Mouse (Mus musculus) stomach, embryonic 16.5 days (tissue): ENCODE results near the gene Jazf1. TPM values are rescaled to one million over a fixed set of nuclear protein-coding genes. Genes with fewer than 3 reads are reported as not detected.

Experiments used
- ATAC-seq: fragments of 200-750 bp; cut with Nextera tagmentation; 2 replicates; pipeline ENCODE4 v1.8.0; 2017; ENCODE audit warnings: moderate number of reproducible peaks, moderate TSS enrichment; ENCODE audit not compliant: insufficient read depth, low FRiP score
- H3K27ac ChIP-seq: fragments of 300-500 bp; sonication (generic); 2 replicates; pipeline ENCODE4 v1.5.1; 2014; ENCODE audit warnings: low read length
- H3K27me3 ChIP-seq: fragments of 300-500 bp; sonication (generic); 2 replicates; pipeline ENCODE4 v1.6.1; 2014; ENCODE audit warnings: low read length, control low read depth, mixed read lengths; ENCODE audit not compliant: control insufficient read depth, insufficient read depth
- H3K36me3 ChIP-seq: fragments of 300-500 bp; sonication (generic); 2 replicates; pipeline ENCODE4 v1.6.1; 2014; ENCODE audit warnings: low read length; ENCODE audit not compliant: control insufficient read depth, insufficient read depth
- H3K4me1 ChIP-seq: fragments of 300-500 bp; sonication (generic); 2 replicates; pipeline ENCODE4 v1.6.1; 2014; ENCODE audit warnings: low read length, control low read depth, mixed read lengths; ENCODE audit not compliant: control insufficient read depth, insufficient read depth
- H3K4me2 ChIP-seq: fragments of 300-500 bp; sonication (generic); 2 replicates; pipeline ENCODE4 v1.6.1; 2014; ENCODE audit warnings: low read depth, low read length, mixed read lengths
- H3K4me3 ChIP-seq: fragments of 300-500 bp; sonication (generic); replicated peaks from 2 replicates; pipeline ENCODE4 v1.5.1; 2014; ENCODE audit warnings: mild to moderate bottlenecking, low read length
- H3K9ac ChIP-seq: fragments of 300-500 bp; sonication (generic); 2 replicates; pipeline ENCODE4 v1.6.1; 2014; ENCODE audit warnings: low read length
- H3K9me3 ChIP-seq: fragments of 300-500 bp; sonication (generic); replicated peaks from 2 replicates; pipeline ENCODE4 v1.6.1; 2016; ENCODE audit warnings: low read length, control low read depth; ENCODE audit not compliant: control insufficient read depth
- WGBS: fragments of 180-500 bp; shearing (Covaris S2); extraction: QIAGEN DNeasy Blood & Tissue Kit; methylation state at CpG from one replicate; pipeline ENCODE4 v1.1.7; 2014; 5-methylcytosine and 5-hydroxymethylcytosine counted together
- polyA plus RNA-seq: library from polyadenylated mRNA; unstranded; fragments of >200 nt; fragmentation: Nextera tagmentation; extraction: Ambion mirVana; gene quantifications from 2 replicates; pipeline ENCODE4 v1.2.1, GENCODE M21; 2015

The Jazf1 gene
- polyA plus RNA-seq, 1 experiment from 2014 or later = 8.3 TPM

DNA sequence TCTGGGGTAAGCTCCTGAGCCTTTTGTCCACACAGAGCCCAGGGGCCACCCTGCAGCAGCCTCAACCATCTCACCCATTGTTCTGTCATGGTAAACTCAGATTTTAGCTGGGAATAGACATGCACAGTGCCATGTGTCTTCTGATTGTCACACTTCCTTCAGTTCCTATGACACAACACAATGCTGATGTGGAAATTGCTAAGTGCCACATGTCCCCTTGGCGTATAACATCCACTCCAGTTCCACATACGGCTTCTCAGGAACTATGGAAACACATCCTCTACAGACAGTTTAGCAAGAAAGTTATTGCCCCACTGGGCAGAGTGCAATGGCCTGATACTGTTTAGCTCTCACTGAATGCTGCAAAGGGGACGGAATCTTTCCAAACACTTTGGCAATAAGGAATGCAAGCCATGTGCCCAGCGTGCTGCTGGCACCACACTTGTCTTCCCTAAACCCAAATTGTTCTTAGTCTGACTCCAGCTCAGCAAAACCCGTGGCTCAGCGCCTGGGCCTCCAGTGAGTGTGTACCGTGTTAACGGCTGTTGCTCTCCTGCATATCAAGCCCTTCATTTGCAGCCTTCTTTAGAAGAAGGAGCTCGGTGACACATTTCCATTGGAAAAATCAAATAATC is 207.1 kb downstream of the Jazf1 start:
- peaks cover 17% of the 10 kb centered on the region for H3K4me1 ChIP-seq
- H3K9me3 ChIP-seq = no peaks in the 10 kb centered on the region
- H3K36me3 ChIP-seq = no peaks in the 10 kb centered on the region
- no peak overlapping the region for H3K4me3 ChIP-seq
- H3K27ac ChIP-seq = peak overlapping the region; percentile 84
- no peak for ATAC-seq
- 63% methylated on average over 9 of the region's 9 CpGs for WGBS
- H3K9ac ChIP-seq = no peak overlapping the region; the same call in 1 of the 2 replicates
- H3K27me3 ChIP-seq = no peaks in the 10 kb centered on the region
- no peak overlapping the region for H3K4me2 ChIP-seq

DNA sequence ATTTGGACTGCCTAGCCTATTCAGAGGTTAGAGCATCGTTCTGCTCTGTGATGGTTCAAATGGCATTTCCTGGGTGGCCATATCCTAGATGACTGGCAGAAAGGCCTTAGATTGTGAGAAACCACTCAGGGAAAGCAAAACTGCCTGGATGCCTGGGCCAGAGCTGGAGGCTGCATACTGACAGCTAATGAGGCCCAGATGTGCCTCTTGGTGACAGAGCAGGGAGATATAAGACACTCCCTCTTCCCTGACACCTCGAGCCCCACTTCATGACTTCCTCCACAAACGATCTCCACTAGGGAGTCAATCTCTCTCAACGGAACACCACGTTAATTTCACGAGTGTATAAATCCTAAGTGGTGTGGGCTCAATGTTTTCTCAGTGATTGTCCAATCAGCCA is 207.7 kb downstream of the Jazf1 start:
- Histone ChIP-seq H3K27ac (peak overlapping the region; percentile 84; the same call in 1 of the 2 replicates), H3K4me1 (peaks cover 17% of the 10 kb centered on the region), H3K4me2 (no peak overlapping the region), H3K27me3 (no peaks in the 10 kb centered on the region), H3K9me3 (no peaks in the 10 kb centered on the region), H3K36me3 (no peaks in the 10 kb centered on the region), H3K9ac (no peak overlapping the region), H3K4me3 (no peak overlapping the region)
- no peak for ATAC-seq
- WGBS = 37% methylated on average over 6 of the region's 6 CpGs

DNA sequence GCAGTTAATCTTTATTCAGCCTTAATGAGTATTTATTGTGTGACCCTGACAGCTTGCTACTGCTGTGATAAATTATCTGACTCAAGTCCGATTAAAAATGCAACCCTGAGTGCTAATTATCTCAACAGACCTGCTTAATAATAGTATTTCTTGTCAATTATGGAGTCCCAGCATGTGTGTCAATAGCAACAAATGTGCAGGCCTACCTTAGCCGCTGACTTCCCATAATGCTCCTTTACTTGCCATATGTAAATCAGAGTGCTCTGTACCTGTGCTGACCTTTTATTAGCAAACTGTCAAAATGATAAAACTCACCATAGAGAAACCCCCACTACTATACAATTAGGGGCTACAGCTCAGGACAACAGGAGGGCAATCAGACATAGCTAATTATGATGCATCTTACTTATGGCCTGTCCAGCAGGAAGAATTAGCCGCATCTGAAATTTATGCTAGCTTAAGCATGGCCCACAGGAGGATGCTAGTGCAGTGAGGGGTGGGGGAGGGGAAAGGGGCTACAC is 209.5 kb downstream of the Jazf1 start:
- Histone ChIP-seq H3K4me3 (no peak overlapping the region), H3K27ac (no peak overlapping the region), H3K4me1 (peaks cover 16% of the 10 kb centered on the region), H3K9ac (no peak overlapping the region), H3K9me3 (no peaks in the 10 kb centered on the region), H3K27me3 (no peaks in the 10 kb centered on the region), H3K36me3 (no peaks in the 10 kb centered on the region), H3K4me2 (no peak overlapping the region)
- ATAC-seq = no peak
- WGBS = 72% methylated on average over 3 of the region's 3 CpGs

DNA sequence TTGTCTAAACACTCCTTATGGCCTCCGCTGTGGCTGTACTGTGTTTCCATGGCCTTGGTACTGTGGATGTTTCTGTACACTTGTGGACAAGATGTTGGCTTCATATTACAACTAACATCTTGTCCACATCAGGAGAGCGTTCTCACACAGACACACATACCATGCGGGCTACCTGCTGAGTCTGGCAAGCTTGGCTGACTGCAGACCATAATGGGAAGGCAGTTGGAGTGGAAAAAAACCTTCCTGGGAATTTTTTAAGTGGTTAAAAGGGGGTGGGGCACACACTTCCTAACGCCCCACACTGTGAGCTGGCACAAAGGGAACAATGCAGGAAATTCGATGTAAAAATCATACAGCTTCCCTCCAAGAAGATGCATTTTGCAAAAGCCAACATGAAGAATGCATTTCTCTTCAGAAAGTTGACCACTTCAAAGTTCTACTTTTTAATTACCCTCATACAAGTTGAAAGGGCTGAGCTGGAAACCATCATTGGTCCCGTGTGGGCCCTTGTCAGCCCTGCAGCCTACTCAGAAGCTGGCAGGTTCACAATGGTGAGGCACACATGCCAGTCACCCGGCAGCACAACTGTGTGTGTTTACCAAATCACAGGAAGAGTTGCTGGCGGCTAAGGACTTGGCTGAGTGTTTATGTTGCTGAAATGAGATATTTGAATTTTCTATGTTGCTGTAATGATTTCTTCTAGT is 215.9 kb downstream of the Jazf1 start:
- Histone ChIP-seq H3K36me3 (no peaks in the 10 kb centered on the region), H3K27me3 (no peaks in the 10 kb centered on the region), H3K9ac (no peak overlapping the region), H3K4me3 (no peak overlapping the region), H3K27ac (no peak overlapping the region), H3K4me2 (no peak overlapping the region), H3K9me3 (no peaks in the 10 kb centered on the region), H3K4me1 (no peaks in the 10 kb centered on the region; the same call in 1 of the 2 replicates)
- WGBS = 59% methylated on average over 8 of the region's 8 CpGs
- ATAC-seq = no peak

DNA sequence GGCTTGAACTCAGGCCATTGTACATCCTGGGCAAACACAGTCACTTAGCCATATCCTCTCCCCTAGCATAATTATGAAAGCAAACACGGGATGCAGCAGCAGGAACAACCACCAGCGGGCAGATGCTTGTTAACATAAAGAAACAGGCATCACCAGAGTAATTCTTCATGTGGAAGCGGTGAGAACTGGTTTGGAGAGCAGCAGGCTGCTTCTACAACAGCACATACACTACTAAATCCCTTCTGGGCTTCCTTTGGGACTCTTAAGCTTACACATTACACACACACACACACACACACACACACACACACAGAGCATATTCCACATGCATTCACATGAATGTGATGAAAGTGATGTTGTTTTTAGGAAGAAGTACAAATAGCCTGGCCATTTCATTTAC is 216.5 kb downstream of the Jazf1 start:
- Histone ChIP-seq H3K27ac (no peak overlapping the region), H3K4me1 (no peaks in the 10 kb centered on the region), H3K9ac (no peak overlapping the region), H3K4me2 (no peak overlapping the region), H3K4me3 (no peak overlapping the region), H3K9me3 (no peaks in the 10 kb centered on the region), H3K36me3 (no peaks in the 10 kb centered on the region), H3K27me3 (no peaks in the 10 kb centered on the region)
- WGBS = 36% methylated on average over 3 of the region's 3 CpGs
- no peak for ATAC-seq

DNA sequence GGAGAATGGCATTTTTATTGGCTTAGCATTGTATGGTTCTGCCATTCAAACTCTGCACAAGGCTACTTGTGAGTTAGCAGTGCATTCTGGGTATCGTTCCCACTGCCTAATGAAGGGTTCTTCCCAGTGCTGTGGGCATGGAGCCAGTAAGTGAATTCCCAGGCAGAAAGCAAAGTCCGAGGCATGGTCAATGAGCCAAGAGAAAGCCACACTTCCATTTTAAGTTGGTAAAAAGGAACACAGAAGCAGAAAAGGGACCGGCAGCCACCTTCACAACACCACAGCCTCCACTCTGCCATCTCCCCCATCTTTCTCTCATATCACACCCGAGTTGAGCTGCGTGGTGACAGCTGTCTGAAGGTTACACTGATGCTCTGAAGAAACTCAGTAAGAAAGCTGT is 217.4 kb downstream of the Jazf1 start:
- WGBS = 61% methylated on average over 5 of the region's 5 CpGs
- no peak for ATAC-seq
- Histone ChIP-seq H3K27me3 (no peaks in the 10 kb centered on the region), H3K9ac (no peak overlapping the region), H3K27ac (no peak overlapping the region), H3K36me3 (no peaks in the 10 kb centered on the region), H3K4me2 (no peak overlapping the region), H3K4me3 (no peak overlapping the region), H3K4me1 (no peaks in the 10 kb centered on the region), H3K9me3 (no peaks in the 10 kb centered on the region)

DNA sequence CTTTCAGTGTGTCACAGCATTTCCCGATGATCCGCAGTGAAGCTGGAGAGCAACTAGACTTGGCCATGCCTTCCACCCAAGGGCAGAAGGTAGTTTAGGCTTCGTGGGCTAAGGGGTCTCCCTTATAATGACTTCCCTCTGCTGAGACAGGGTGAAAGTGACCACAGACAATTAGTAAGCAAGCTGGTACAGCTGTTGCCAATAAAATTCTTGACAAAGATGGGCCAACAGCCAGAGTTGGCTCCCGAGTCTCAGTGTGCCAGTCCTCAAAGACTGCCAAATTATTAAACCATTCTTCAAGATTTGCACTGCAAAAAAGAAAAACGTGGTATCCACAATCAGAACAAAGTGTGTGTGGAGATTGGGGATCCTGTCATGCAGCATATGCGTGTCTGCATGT is 220.2 kb downstream of the Jazf1 start:
- ATAC-seq = no peak
- H3K4me2 ChIP-seq = no peak overlapping the region
- no peaks in the 10 kb centered on the region for H3K9me3 ChIP-seq
- H3K27me3 ChIP-seq = no peaks in the 10 kb centered on the region
- no peak overlapping the region for H3K27ac ChIP-seq
- WGBS = 76% methylated on average over 6 of the region's 6 CpGs
- no peak overlapping the region for H3K9ac ChIP-seq
- no peaks in the 10 kb centered on the region for H3K36me3 ChIP-seq
- H3K4me1 ChIP-seq = no peaks in the 10 kb centered on the region
- no peak overlapping the region for H3K4me3 ChIP-seq

DNA sequence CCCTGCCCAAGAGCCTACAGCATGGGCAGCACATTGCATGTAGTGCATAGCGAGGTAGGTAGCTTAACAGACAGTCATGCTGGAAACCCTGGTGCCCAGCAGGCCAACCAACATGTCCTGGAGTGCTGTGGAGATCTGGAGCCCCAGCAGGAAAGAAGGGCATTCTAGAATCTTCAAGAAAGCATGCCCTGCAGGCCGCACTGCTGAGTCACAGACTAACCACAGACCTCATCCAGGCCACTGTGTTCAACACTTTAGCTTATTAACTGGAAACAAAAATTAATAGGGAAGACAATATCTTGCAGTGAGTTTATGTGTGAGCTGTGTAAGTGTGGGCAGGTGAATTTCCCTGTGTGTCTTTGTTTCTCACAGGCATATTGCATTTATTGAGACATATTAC is 222.1 kb downstream of the Jazf1 start:
- Histone ChIP-seq H3K4me2 (no peak overlapping the region), H3K4me1 (no peaks in the 10 kb centered on the region; the same call in 1 of the 2 replicates), H3K9me3 (no peaks in the 10 kb centered on the region), H3K4me3 (no peak overlapping the region), H3K36me3 (no peaks in the 10 kb centered on the region), H3K27ac (no peak overlapping the region), H3K9ac (no peak overlapping the region), H3K27me3 (no peaks in the 10 kb centered on the region)
- 88% methylated on average over 2 of the region's 2 CpGs for WGBS
- no peak for ATAC-seq

DNA sequence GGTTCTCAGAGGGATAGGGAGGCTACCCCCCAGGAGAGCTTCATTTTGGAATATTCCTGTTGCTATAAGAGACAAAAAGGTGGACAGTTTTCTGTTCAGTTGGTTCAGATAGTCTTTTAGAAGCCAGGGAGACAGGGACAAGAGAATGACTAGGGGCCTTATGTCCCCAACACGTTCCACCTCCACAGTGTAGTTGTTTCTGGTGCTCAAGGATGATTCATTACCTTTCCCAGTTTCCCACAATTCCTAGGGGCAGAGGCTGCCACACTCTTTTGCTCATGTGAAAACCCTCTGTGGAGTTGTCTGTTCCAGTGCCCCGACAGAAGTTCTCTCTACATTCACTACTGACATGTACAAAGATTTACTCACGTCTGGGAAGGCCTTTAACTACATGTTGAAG is 223.7 kb downstream of the Jazf1 start:
- H3K4me1 ChIP-seq = no peaks in the 10 kb centered on the region; the same call in 1 of the 2 replicates
- WGBS = 84% methylated on average over 3 of the region's 3 CpGs

More for the DNA sequence above, 223.7 kb downstream of the Jazf1 start:
- Histone ChIP-seq H3K4me3 (no peak overlapping the region), H3K36me3 (no peaks in the 10 kb centered on the region), H3K9ac (no peak overlapping the region), H3K27me3 (no peaks in the 10 kb centered on the region), H3K27ac (no peak overlapping the region), H3K9me3 (no peaks in the 10 kb centered on the region), H3K4me2 (no peak overlapping the region)
- no peak for ATAC-seq
